Mouse (Mus musculus) mouse embryonic stem cell (cell line): Measurements from ENCODE around the gene Gm3045.

Experiments used
- in situ Hi-C, 2 experiments: fragments of 300-500 bp; cut with MboI; formaldehyde crosslinking; loops; 1 replicate in 1 of 2; 3 replicates in 1 of 2; pipeline ENCODE4 v1.14.3; 2019 to 2020; ENCODE audit warnings: low sequenced_read_pairs in 2 of 2, low pct_unique_long_range_greater_than_20kb in 1 of 2, mixed read lengths in 1 of 2; ENCODE audit not compliant: unreplicated experiment in 1 of 2

The Gm3045 gene

GRCm38 (mm10) chr13:56433466-56433865 is 7.1 kb downstream of the Gm3045 start:
- in situ Hi-C loops = loop anchor here (5.0 to 10.0 kb wide), 3 partner anchors 149 to 229 kb away; no protein-coding TSS in a partner anchor

- in situ Hi-C loops = loop anchor here (5.0 to 10.0 kb wide), 3 partner anchors 150 to 230 kb away; no protein-coding TSS in a partner anchor
Observed at GRCm38 (mm10) chr13:56434311-56434751, 7.9 kb downstream of the Gm3045 start.

GRCm38 (mm10) chr13:56435615-56436287 is 9.4 kb downstream of the Gm3045 start:
- in situ Hi-C loops = loop anchor here (10.0 kb wide), 2 partner anchors 151 to 231 kb away; no protein-coding TSS in a partner anchor

- in situ Hi-C loops = loop anchor here (10.0 kb wide), 2 partner anchors 154 to 234 kb away; no protein-coding TSS in a partner anchor
Observed at GRCm38 (mm10) chr13:56438211-56439075, 12.0 kb downstream of the Gm3045 start, which contains the start of gene Slc25a48. Gene Slc25a48 (plus strand): TSS chr13:56438355.

- in situ Hi-C loops = no loop called here
Observed at GRCm38 (mm10) chr13:56443411-56443810, 17.0 kb downstream of the Gm3045 start.

- in situ Hi-C loops = no loop called here
Observed at GRCm38 (mm10) chr13:56444112-56444511, 17.7 kb downstream of the Gm3045 start.

GRCm38 (mm10) chr13:56444996-56445395 is 18.6 kb downstream of the Gm3045 start:
- in situ Hi-C loops = no loop called here

- in situ Hi-C loops = no loop called here
Observed at GRCm38 (mm10) chr13:56449239-56450030, 23.0 kb downstream of the Gm3045 start.

GRCm38 (mm10) chr13:56450035-56450434 is 23.6 kb downstream of the Gm3045 start:
- in situ Hi-C loops = no loop called here

GRCm38 (mm10) chr13:56458001-56458400 is 31.6 kb downstream of the Gm3045 start:
- in situ Hi-C loops = no loop called here

GRCm38 (mm10) chr13:56461460-56461859 is 35.1 kb downstream of the Gm3045 start:
- in situ Hi-C loops = no loop called here

GRCm38 (mm10) chr13:56462791-56463190 is 36.4 kb downstream of the Gm3045 start:
- in situ Hi-C loops = no loop called here

- in situ Hi-C loops = no loop called here
Observed at GRCm38 (mm10) chr13:56463261-56463660, 36.9 kb downstream of the Gm3045 start.

GRCm38 (mm10) chr13:56463750-56464149 is 37.4 kb downstream of the Gm3045 start:
- in situ Hi-C loops = no loop called here

GRCm38 (mm10) chr13:56467786-56468185 is 41.4 kb downstream of the Gm3045 start:
- in situ Hi-C loops = no loop called here

GRCm38 (mm10) chr13:56468536-56468935 is 42.1 kb downstream of the Gm3045 start:
- in situ Hi-C loops = no loop called here

GRCm38 (mm10) chr13:56471211-56471610 is 44.8 kb downstream of the Gm3045 start:
- in situ Hi-C loops = no loop called here

GRCm38 (mm10) chr13:56471951-56472350 is 45.6 kb downstream of the Gm3045 start:
- in situ Hi-C loops = no loop called here
